Mouse (Mus musculus) naive thymus-derived CD4-positive, alpha-beta T cell, adult 2 months (primary cell): ENCODE data around the gene Rab2b.

ENCODE experiments used
- DNase-seq: peaks from one replicate; pipeline ENCODE4 v3.0.0-alpha.2; 2011; ENCODE audit warnings: low read depth

Gene Rab2b

DNA sequence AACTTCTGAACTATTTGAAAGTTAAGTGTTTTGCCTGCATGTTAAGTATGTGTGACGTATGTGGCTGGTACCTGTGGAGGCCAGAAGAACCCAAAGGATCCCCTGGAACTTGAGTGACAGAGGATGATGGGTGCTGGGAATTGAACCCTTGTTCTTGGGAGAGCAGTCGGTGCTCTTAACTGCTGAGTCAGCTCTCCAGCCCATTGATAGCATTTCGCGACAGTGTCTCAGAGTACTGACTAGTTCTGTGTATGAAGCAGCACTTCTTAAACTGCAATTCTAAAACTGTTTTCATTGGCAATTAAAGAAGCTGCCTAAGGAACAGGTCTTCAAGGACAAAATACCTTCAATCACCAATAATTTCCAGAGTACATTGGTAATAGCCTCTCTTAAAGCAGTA, 2.1 kb downstream of the Rab2b start:
- DNase-seq: no peak

DNA sequence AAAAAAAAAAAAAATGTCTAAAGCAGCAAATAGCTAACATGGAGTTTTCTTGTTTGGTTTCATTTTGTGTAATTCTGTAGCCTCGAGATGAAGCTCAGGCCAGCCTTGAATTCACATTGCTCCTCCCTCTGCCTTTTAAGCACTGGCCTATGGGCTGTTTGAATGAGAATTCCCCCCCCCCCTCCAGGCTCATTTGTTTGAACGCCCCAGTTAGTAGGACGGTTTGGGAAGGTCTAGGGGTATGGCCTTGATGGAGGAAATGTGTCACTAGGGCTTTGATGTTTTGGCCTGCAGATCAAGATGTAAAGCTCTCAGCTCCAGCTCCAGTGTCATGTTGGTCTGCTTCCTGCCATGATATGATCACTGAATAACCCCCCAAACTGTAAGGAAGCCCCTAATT, 6.6 kb downstream of the Rab2b start:
- no peak for DNase-seq

DNA sequence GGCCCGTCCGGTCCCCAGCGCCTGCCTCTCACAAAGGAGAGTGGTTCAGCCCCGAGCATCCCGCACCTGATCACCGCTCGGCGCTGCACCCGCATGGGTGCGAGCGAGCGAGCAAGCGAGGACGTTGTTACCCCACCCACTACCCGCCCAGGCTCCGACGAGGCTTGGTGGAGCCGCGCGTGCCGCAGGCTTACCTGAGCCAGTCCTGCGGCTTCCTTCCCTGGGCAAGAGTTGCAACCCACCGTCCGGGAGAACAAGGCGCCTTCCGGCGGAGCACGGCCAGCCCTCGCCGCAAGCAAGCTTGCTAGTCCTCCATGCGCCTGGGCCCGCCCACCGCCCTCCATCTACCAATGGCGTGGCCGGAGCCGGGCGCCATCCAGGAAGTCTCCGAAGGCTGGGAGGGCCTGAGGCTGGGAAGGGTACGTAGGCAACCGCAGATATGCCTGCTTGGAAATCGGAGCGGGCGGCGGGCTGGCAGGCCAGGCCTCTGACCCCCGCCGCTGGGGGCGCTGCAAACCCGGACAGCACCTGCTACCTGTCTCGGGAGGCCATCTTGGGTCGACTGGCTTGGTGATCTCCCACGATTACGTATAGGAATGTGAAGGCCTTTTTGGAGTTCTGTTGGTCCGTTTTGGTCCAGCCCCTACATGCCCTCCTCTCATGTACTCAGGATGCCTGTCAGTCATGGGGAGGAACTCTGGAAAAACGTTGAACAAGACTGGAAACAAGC, 21.7 kb downstream of the Rab2b start, which contains the start of gene Chd8:
Chd8 (minus strand) TSS at position 297 of the 730 bp plus-strand sequence.
- peak; percentile 97 for DNase-seq

DNA sequence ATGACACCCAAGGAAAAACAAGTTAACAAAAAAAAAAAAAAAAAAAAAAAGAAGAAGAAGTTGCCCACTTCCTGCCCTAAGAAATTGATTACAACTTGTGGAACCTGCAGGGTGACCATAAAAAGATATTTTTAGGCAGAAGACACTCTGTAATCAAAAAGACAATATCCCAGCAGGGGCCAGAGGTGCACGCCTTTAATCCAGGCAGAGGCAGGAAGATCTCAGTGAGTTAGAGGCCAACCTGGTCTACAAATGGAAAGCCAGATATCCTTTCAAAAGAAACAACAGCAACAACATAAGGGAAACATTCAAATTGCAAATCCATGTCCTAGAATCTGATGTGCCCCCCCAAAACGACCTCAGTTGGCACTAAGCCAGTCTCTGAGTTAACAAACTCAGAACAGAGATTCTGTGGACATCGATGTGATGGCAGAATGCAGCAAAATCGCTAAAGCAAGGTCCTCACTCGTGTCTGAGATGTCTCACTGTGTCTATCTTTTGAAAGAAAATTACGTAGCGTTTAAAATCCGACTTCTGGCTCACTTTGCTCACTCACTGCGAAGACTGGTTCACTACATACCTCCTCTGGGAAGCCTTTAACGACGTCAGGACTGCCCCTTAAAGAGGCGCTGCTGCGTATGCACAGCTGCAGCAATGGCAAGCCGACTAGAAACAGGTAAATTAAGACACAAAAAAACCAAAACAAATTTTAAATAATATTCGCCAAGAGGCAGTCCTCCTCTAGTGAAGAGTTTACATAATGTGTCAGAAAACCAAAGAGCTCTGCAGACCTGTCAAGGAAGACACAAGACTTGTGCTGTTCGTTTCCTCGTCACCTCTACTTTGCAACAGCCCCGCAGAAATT, 22.8 kb downstream of the Rab2b start:
- DNase-seq: peak; percentile 51

DNA sequence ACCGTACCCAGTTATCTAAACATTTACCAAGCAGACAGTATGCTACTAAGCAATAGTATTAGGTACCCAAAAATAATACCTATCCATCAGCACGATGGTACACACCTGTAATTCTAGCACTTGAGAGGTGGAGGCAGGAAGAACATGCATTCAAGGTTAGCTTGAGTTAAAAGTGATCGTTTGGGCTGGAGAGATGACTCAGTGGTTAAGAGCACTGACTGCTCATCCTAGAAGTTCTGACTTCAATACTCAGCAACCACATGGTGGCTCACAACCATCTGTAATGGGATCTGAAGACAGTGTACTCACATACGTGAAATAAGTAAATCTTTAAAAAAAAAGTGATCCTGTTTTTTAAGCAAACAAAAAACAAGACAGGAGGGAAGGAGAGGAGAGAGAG, 33.2 kb downstream of the Rab2b start:
- no peak for DNase-seq

DNA sequence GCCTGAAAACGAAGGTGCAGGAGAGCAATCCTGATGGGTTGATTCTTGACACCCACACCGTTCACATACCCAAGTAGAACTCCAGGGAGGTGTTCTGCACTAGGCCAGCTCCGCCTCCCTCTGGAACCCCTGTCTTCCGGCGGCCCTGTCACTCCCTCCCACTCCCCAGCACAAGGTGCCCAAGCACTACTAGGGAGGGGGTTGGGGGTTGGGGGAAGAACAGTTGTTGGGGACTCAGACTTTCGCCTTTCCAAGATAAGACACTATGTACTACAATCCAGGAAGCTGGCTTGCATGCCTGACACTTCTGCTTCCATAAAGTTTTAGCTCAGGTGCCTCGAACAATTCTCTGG, 34.7 kb downstream of the Rab2b start:
- DNase-seq: no peak

DNA sequence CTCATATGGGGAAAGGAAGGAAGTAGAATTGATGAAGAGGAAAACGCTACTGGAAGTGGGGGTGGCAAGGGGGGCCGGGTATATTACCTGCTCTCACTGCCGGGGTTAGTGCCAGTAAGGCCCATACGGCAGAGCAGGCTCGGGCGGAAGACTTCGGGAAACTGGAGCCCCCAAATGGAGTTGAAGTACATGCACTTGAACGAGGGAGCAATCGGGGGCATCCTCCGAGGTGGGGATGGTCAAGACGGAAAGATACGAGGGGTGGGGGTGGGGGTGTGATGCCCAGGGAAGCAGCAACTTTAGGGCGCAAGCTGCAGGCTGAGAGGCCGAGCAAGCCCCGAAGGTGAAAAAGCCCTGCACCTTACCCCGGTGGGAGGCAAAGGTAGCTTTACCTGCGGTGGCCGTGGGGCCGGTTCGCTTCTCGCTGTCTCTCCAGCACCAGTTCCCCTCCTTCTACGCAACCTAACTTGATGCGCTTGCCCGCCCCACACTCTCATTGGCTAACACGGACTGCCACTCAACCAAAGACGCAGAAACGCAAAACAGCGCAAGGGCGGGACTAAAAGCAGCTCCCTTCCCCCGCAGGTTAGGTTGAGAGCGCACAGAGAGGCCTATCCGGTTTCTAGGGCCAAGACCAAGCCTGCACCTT, 35.2 kb downstream of the Rab2b start:
- DNase-seq: peak; percentile 99

DNA sequence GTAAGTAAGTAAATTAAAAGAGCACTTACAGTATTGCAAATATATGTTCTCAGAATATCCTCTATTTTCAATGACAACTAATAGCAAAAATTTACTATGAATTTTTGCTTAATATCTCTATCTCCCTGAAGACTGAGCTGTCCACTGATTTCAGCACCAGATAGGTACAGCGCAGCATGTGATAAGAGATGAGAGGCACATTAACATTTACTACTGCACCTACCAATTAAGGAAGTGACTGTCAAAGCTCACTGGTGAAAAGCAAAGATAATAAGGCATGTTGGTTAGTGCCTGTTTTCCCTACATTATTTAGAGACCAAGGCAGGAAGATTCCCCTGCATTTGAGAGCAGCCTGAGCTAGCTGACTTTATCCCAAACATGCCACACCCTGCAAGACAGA, 43.1 kb downstream of the Rab2b start:
- DNase-seq: no peak

DNA sequence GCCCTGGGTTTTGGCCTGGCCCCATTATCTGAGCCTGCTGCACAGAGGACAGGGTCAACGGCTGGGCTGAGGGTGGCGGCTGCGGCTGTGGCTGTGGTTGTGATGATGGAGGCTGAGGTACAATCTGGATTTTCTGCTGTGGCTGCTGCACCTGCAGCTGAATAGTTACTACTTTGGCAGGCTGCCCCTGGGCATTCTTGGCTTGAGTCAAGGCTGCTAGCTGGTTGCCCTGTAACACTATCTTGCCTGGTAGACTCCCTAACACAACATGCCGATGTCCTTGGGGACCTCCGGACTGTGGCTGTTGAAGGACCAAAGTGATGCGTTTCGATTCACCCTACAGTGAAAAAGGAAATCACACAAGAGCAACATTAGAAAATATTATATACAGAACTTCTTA, 44.2 kb downstream of the Rab2b start:
- no peak for DNase-seq

DNA sequence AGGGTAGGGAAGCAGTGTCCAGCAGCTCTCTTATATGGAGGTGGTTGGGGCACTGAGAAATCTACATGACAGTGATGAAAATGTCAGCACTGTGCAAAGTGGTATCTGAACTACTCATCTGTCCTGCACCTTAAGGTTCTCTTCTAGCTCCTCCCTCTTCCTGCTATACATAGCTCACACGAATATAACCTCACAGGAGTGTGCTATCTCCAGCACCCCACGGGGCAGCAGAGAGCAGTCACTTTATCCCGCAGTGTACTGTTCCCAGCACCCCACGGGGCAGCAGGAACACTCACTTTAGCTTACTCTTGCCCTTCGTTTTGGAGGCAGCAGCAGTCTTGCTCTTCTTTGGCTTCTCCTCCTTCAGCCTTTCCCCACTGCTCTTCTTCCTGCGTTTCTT, 47.1 kb downstream of the Rab2b start:
- DNase-seq: no peak

DNA sequence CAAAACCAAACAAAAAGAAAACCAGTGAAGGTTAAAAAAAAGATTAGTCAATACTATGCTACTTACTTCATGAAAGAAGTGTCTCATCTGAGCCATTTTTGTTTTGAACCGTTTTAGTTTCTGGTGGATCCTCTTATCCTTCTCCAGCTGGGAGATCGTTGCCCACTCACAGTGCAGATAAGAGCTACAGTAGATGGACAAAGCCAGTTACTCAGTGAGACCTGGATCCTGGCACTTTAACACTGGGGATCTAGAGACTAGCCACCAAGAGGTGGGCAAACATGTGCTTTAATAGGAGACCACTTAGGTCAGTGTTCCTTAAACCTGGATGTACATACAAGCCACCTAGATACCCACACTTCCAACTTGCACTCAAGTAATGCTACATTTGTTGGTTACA, 53.4 kb downstream of the Rab2b start:
- no peak for DNase-seq

DNA sequence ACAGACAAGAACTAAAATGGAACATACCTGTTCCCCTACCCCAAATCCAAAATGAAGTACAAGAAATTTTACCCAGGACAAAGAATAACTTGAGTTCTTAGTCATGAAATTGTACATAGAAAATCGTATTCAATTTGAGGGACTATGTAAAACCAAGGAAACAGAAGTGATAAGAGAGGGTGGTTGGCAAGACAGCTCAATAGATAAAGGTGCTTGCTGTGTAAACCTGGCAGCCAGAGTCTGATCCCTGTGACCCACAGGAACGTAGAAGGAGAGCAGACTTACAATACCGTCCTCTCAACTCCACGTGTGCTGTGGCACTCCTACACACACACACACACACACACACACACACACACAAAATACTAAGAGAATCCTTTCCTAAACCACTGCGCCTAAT, 62.1 kb downstream of the Rab2b start:
- DNase-seq: no peak
